Comparison of ENCODE assay signal across 28 mouse cellular contexts in genomic region chr5:128452196-128452595, GRCm38 (mm10). TPM values are rescaled to one million over a fixed set of nuclear protein-coding genes. Genes with fewer than 3 reads are reported as not detected.
DNase-seq lines count a peak whose midpoint lies in the region; ATAC-seq and TF ChIP-seq lines count a peak whose summit lies in the region.
"Had no signal": no experiment of that assay in that cellular context is flagged by ENCODE, and none has a peak within 500 bp of the region (broad histone marks: within the 10 kb centered on the region; RNA-seq: fewer than 3 reads in every experiment).

No protein-coding gene starts in this region.

- H3K27ac ChIP-seq in hindbrain, embryonic 12.5 days: no peak overlapping the region
- no peak overlapping the region for H3K27ac ChIP-seq in hindbrain, embryonic 14.5 days
- no peak overlapping the region for H3K27ac ChIP-seq in midbrain, postnatal 0 days (ENCODE audit: low read depth, low read length)
- H3K27ac ChIP-seq in midbrain, embryonic 15.5 days: no peak overlapping the region
- H3K27ac ChIP-seq in forebrain, embryonic 12.5 days: peak overlapping the region; percentile 76
- H3K27ac ChIP-seq in hindbrain, postnatal 0 days: no peak overlapping the region
- H3K27ac ChIP-seq in intestine, embryonic 15.5 days: no peak overlapping the region
- H3K27ac ChIP-seq: embryonic facial prominence, embryonic 15.5 days; hindbrain, embryonic 15.5 days; kidney, embryonic 15.5 days; limb, embryonic 13.5 days; liver, embryonic 12.5 days; stomach, postnatal 0 days had no signal

- DNase-seq in hindbrain, embryonic 14.5 days (ENCODE audit: low spot score): no peak
- peak; percentile 39 for DNase-seq in midbrain, postnatal 0 days (ENCODE audit: low spot score)
- peak; percentile 38 for DNase-seq in hindbrain, postnatal 0 days (ENCODE audit: low spot score)
- DNase-seq: adrenal gland, postnatal 25 days; cerebellum, adult 11 months; cerebellum, adult 9-11 months; gastrocnemius, postnatal 10 days; heart, adult 11 months; kidney, adult 11 months; kidney, postnatal 36 days; lung, adult 18-20 months; lung, postnatal 10 days; thymus, adult 2 months had no signal

- ATAC-seq in hindbrain, embryonic 12.5 days (ENCODE audit: low FRiP score): peak; percentile 29; the same call in 1 of the 2 replicates
- ATAC-seq in hindbrain, embryonic 14.5 days (ENCODE audit: low FRiP score): no peak
- ATAC-seq in midbrain, postnatal 0 days (ENCODE audit: low FRiP score): no peak
- ATAC-seq in midbrain, embryonic 15.5 days (replicated peaks): no peak
- peak; percentile 73 for ATAC-seq in forebrain, embryonic 12.5 days (ENCODE audit: low FRiP score)
- ATAC-seq in hindbrain, postnatal 0 days: no peak
- no peak for ATAC-seq in intestine, embryonic 15.5 days
- ATAC-seq: CD4-positive, CD25-positive, alpha-beta regulatory T cell, adult 4 months; liver, embryonic 12.5 days had no signal

- no peaks in the 10 kb centered on the region for H3K36me3 ChIP-seq in hindbrain, embryonic 12.5 days
- no peaks in the 10 kb centered on the region for H3K36me3 ChIP-seq in hindbrain, embryonic 14.5 days (replicated peaks; ENCODE audit: control insufficient read depth, insufficient read depth)
- H3K36me3 ChIP-seq in midbrain, postnatal 0 days (ENCODE audit: insufficient read depth, low read length): no peaks in the 10 kb centered on the region
- H3K36me3 ChIP-seq in midbrain, embryonic 15.5 days (replicated peaks): no peaks in the 10 kb centered on the region
- H3K36me3 ChIP-seq in forebrain, embryonic 12.5 days (replicated peaks): no peaks in the 10 kb centered on the region
- H3K36me3 ChIP-seq in hindbrain, postnatal 0 days (ENCODE audit: insufficient read depth, low read length): no peaks in the 10 kb centered on the region
- no peaks in the 10 kb centered on the region for H3K36me3 ChIP-seq in intestine, embryonic 15.5 days
- H3K36me3 ChIP-seq: embryonic facial prominence, embryonic 15.5 days; hindbrain, embryonic 15.5 days; kidney, embryonic 15.5 days; limb, embryonic 13.5 days; liver, embryonic 12.5 days had no signal

- 21% methylated on average over 6 of the region's 6 CpGs for WGBS in hindbrain, embryonic 12.5 days
- 15% methylated on average over 6 of the region's 6 CpGs for WGBS in hindbrain, embryonic 14.5 days
- 18% methylated on average over 6 of the region's 6 CpGs for WGBS in midbrain, postnatal 0 days
- 13% methylated on average over 6 of the region's 6 CpGs for WGBS in midbrain, embryonic 15.5 days
- 23% methylated on average over 6 of the region's 6 CpGs for WGBS in forebrain, embryonic 12.5 days
- 12% methylated on average over 6 of the region's 6 CpGs for WGBS in hindbrain, postnatal 0 days
- 45% methylated on average over 6 of the region's 6 CpGs for WGBS in intestine, embryonic 15.5 days

- H3K4me3 ChIP-seq in hindbrain, embryonic 12.5 days: no peak overlapping the region
- no peak overlapping the region for H3K4me3 ChIP-seq in hindbrain, embryonic 14.5 days (replicated peaks; ENCODE audit: low read length)
- H3K4me3 ChIP-seq in midbrain, postnatal 0 days (ENCODE audit: low read depth, low read length): no peak overlapping the region
- H3K4me3 ChIP-seq in midbrain, embryonic 15.5 days: no peak overlapping the region
- no peak overlapping the region for H3K4me3 ChIP-seq in forebrain, embryonic 12.5 days (replicated peaks)
- H3K4me3 ChIP-seq in hindbrain, postnatal 0 days (ENCODE audit: low read length): no peak overlapping the region
- no peak overlapping the region for H3K4me3 ChIP-seq in intestine, embryonic 15.5 days (replicated peaks)
- H3K4me3 ChIP-seq: embryonic facial prominence, embryonic 15.5 days; hindbrain, embryonic 15.5 days; kidney, embryonic 15.5 days; limb, embryonic 13.5 days; liver, embryonic 12.5 days had no signal

- H3K4me1 ChIP-seq in hindbrain, embryonic 12.5 days: peaks cover 15% of the 10 kb centered on the region
- no peaks in the 10 kb centered on the region for H3K4me1 ChIP-seq in hindbrain, embryonic 14.5 days (replicated peaks; ENCODE audit: control insufficient read depth, insufficient read depth, low read length)
- H3K4me1 ChIP-seq in midbrain, postnatal 0 days (ENCODE audit: insufficient read depth, low read length): no peaks in the 10 kb centered on the region
- peaks cover 11% of the 10 kb centered on the region; the same call in 1 of the 2 replicates for H3K4me1 ChIP-seq in midbrain, embryonic 15.5 days
- H3K4me1 ChIP-seq in forebrain, embryonic 12.5 days: peaks cover 10% of the 10 kb centered on the region
- no peaks in the 10 kb centered on the region; the same call in 1 of the 2 replicates for H3K4me1 ChIP-seq in hindbrain, postnatal 0 days (ENCODE audit: insufficient read depth, low read length)
- no peaks in the 10 kb centered on the region for H3K4me1 ChIP-seq in intestine, embryonic 15.5 days (replicated peaks)
- H3K4me1 ChIP-seq: kidney, embryonic 15.5 days; limb, embryonic 13.5 days; liver, embryonic 12.5 days had no signal

- H3K9ac ChIP-seq in hindbrain, embryonic 12.5 days: no peak overlapping the region
- no peak overlapping the region for H3K9ac ChIP-seq in hindbrain, embryonic 14.5 days
- H3K9ac ChIP-seq in midbrain, postnatal 0 days (replicated peaks; ENCODE audit: low read length, poor library complexity, severe bottlenecking): no peak overlapping the region
- H3K9ac ChIP-seq in midbrain, embryonic 15.5 days: no peak overlapping the region
- no peak overlapping the region; the same call in 1 of the 2 replicates for H3K9ac ChIP-seq in forebrain, embryonic 12.5 days
- H3K9ac ChIP-seq in hindbrain, postnatal 0 days (replicated peaks; ENCODE audit: low read length): no peak overlapping the region
- H3K9ac ChIP-seq in intestine, embryonic 15.5 days: no peak overlapping the region
- H3K9ac ChIP-seq: embryonic facial prominence, embryonic 15.5 days; hindbrain, embryonic 15.5 days; kidney, embryonic 15.5 days; limb, embryonic 13.5 days; liver, embryonic 12.5 days had no signal

- no peaks in the 10 kb centered on the region for H3K9me3 ChIP-seq in hindbrain, embryonic 12.5 days (replicated peaks)
- no peaks in the 10 kb centered on the region for H3K9me3 ChIP-seq in hindbrain, embryonic 14.5 days (ENCODE audit: control insufficient read depth, low read length)
- no peaks in the 10 kb centered on the region for H3K9me3 ChIP-seq in midbrain, postnatal 0 days (ENCODE audit: low read length)
- no peaks in the 10 kb centered on the region for H3K9me3 ChIP-seq in midbrain, embryonic 15.5 days
- no peaks in the 10 kb centered on the region for H3K9me3 ChIP-seq in forebrain, embryonic 12.5 days
- no peaks in the 10 kb centered on the region for H3K9me3 ChIP-seq in hindbrain, postnatal 0 days (ENCODE audit: low read length)
- H3K9me3 ChIP-seq in intestine, embryonic 15.5 days: no peaks in the 10 kb centered on the region
- H3K9me3 ChIP-seq: embryonic facial prominence, embryonic 15.5 days; hindbrain, embryonic 15.5 days; kidney, embryonic 15.5 days; limb, embryonic 13.5 days; liver, embryonic 12.5 days had no signal

- H3K4me2 ChIP-seq in hindbrain, embryonic 12.5 days (replicated peaks): no peak overlapping the region
- no peak overlapping the region for H3K4me2 ChIP-seq in hindbrain, embryonic 14.5 days (replicated peaks)
- H3K4me2 ChIP-seq in midbrain, postnatal 0 days (ENCODE audit: low read depth, low read length, poor library complexity, severe bottlenecking): no peak overlapping the region
- H3K4me2 ChIP-seq in midbrain, embryonic 15.5 days: no peak overlapping the region
- no peak overlapping the region for H3K4me2 ChIP-seq in forebrain, embryonic 12.5 days
- H3K4me2 ChIP-seq in hindbrain, postnatal 0 days (ENCODE audit: low read depth, low read length): no peak overlapping the region
- no peak overlapping the region for H3K4me2 ChIP-seq in intestine, embryonic 15.5 days (replicated peaks)
- H3K4me2 ChIP-seq: embryonic facial prominence, embryonic 15.5 days; heart, embryonic 11.5 days; hindbrain, embryonic 15.5 days; kidney, embryonic 15.5 days; limb, embryonic 13.5 days; liver, embryonic 12.5 days had no signal

- no peaks in the 10 kb centered on the region for H3K27me3 ChIP-seq in hindbrain, embryonic 12.5 days
- no peaks in the 10 kb centered on the region for H3K27me3 ChIP-seq in hindbrain, embryonic 14.5 days (ENCODE audit: control insufficient read depth, insufficient read depth, low read length)
- H3K27me3 ChIP-seq in midbrain, postnatal 0 days (ENCODE audit: insufficient read depth, low read length): no peaks in the 10 kb centered on the region
- H3K27me3 ChIP-seq in midbrain, embryonic 15.5 days (replicated peaks): no peaks in the 10 kb centered on the region
- 0 out of 2 replicates have a peak, but pooled peaks cover 4% of the 10 kb centered on the region for H3K27me3 ChIP-seq in forebrain, embryonic 12.5 days
- no peaks in the 10 kb centered on the region for H3K27me3 ChIP-seq in hindbrain, postnatal 0 days (ENCODE audit: insufficient read depth, low read length)
- H3K27me3 ChIP-seq in intestine, embryonic 15.5 days (replicated peaks): no peaks in the 10 kb centered on the region
- H3K27me3 ChIP-seq: hindbrain, embryonic 15.5 days; liver, embryonic 12.5 days had no signal

- TF ChIP-seq CTCF in midbrain, postnatal 0 days (IDR thresholded peaks at IDR 0.05): no peak
- no peak for TF ChIP-seq CTCF in hindbrain, postnatal 0 days (IDR thresholded peaks at IDR 0.05; ENCODE audit: low read depth)

RNA-seq across cellular contexts. Expression of gene Tmem132d, which starts 19.3 kb away (rescaled TPM):
- 0.96 and 2.4 TPM in 2 replicates for polyA plus RNA-seq in hindbrain, embryonic 12.5 days (2016; fragmentation: Nextera tagmentation; extraction: Ambion mirVana)
- polyA plus RNA-seq in hindbrain, embryonic 14.5 days (2014; fragmentation: Nextera tagmentation; extraction: Ambion mirVana): 4.5 and 5.7 TPM in 2 replicates
- total RNA-seq in midbrain, postnatal 0 days (2014; rRNA removed): 14.7 and 16.9 TPM in 2 replicates
- polyA plus RNA-seq in midbrain, postnatal 0 days (2015; fragmentation: Nextera tagmentation; extraction: Ambion mirVana): 3.3 and 4.0 TPM in 2 replicates
- polyA plus RNA-seq in midbrain, embryonic 15.5 days (2015; fragmentation: Nextera tagmentation; extraction: Ambion mirVana): 3.2 and 3.4 TPM in 2 replicates
- polyA plus RNA-seq in forebrain, embryonic 12.5 days (2016; fragmentation: Nextera tagmentation; extraction: Ambion mirVana): 0.47 and 0.60 TPM in 2 replicates
- total RNA-seq in hindbrain, postnatal 0 days (2014; rRNA removed): 28.9 and 42.7 TPM in 2 replicates
- polyA plus RNA-seq in hindbrain, postnatal 0 days (2015; fragmentation: Nextera tagmentation; extraction: Ambion mirVana): 5.8 and 6.1 TPM in 2 replicates
- polyA plus RNA-seq in intestine, embryonic 15.5 days (2015; fragmentation: Nextera tagmentation; extraction: Ambion mirVana): 0.03 and 0.10 TPM in 2 replicates
- total RNA-seq: adrenal gland, postnatal 25 days; common myeloid progenitor, adult 5-6 weeks; monocyte, adult 5-6 weeks; neutrophil, adult 5-6 weeks had no signal
- polyA plus RNA-seq: CD4-positive, CD25-positive, alpha-beta regulatory T cell, adult 4 months had no signal

Comparison
In these comparisons a context has a peak if more than half of its experiments do, and no peak if none do; other contexts are left out.
1. ATAC-seq: peak in hindbrain, embryonic 12.5 days (single experiment) and forebrain, embryonic 12.5 days (single experiment); none in hindbrain, embryonic 14.5 days (single experiment), midbrain, postnatal 0 days (single experiment), midbrain, embryonic 15.5 days (single experiment), hindbrain, postnatal 0 days (single experiment) and intestine, embryonic 15.5 days (single experiment).